Mouse (Mus musculus) liver, adult 2 months (tissue): Measurements from ENCODE around the gene Dcst1.

Source experiments
- CTCF ChIP-seq: fragments of 200-500 bp; IDR thresholded peaks from 2 replicates; pipeline ENCODE4 v1.5.1; 2011; ENCODE audit warnings: low read depth, low read length, control low read depth
- POLR2A ChIP-seq: fragments of 200-500 bp; IDR thresholded peaks from 2 replicates; pipeline ENCODE4 v1.6.1; 2011; ENCODE audit warnings: low read length, control low read depth; ENCODE audit not compliant: insufficient read depth; ENCODE audit errors: extremely low read depth

- no peak for TF ChIP-seq POLR2A
- no peak for TF ChIP-seq CTCF
These were observed 18.7 kb upstream of the Dcst1 start for GRCm38 (mm10) chr3:89383651-89384255.
